Mouse (Mus musculus) ZHBTc4 (cell line): ENCODE data around the gene Xrcc3.

Experiments used
- DNase-seq: peaks from one replicate; pipeline ENCODE4 v3.0.0-alpha.2; 2011; ENCODE audit warnings: low read depth, low spot score

Xrcc3 gene

GRCm38 (mm10) chr12:111814769-111815762, 1.4 kb upstream of the Xrcc3 start:
- DNase-seq, result no peak

GRCm38 (mm10) chr12:111813111-111813765, 435 bp downstream of the Xrcc3 start:
- DNase-seq, result peak; percentile 48

GRCm38 (mm10) chr12:111812611-111813010, 1.1 kb downstream of the Xrcc3 start:
- no peak for DNase-seq

GRCm38 (mm10) chr12:111812075-111812474, 1.6 kb downstream of the Xrcc3 start:
- DNase-seq, result no peak

- peak; percentile 87 for DNase-seq
Observed at GRCm38 (mm10) chr12:111809762-111810161, 3.9 kb downstream of the Xrcc3 start.

GRCm38 (mm10) chr12:111808775-111809174, 4.9 kb downstream of the Xrcc3 start:
- DNase-seq, result no peak

GRCm38 (mm10) chr12:111803538-111803937, 10.1 kb downstream of the Xrcc3 start:
- no peak for DNase-seq

- no peak for DNase-seq
Observed at GRCm38 (mm10) chr12:111800459-111801183, 13.1 kb downstream of the Xrcc3 start.

GRCm38 (mm10) chr12:111798493-111798892, 15.2 kb downstream of the Xrcc3 start:
- no peak for DNase-seq

GRCm38 (mm10) chr12:111797251-111797650, 16.4 kb downstream of the Xrcc3 start:
- DNase-seq, result no peak

GRCm38 (mm10) chr12:111795180-111795895, 18.3 kb downstream of the Xrcc3 start:
- DNase-seq, result peak; percentile 65

GRCm38 (mm10) chr12:111794526-111795179, 19.0 kb downstream of the Xrcc3 start:
- no peak for DNase-seq

GRCm38 (mm10) chr12:111794102-111794501, 19.6 kb downstream of the Xrcc3 start:
- DNase-seq, result no peak

GRCm38 (mm10) chr12:111791474-111792104, 22.1 kb downstream of the Xrcc3 start:
- DNase-seq, result no peak

- DNase-seq, result no peak
Observed at GRCm38 (mm10) chr12:111790631-111791030, 23.0 kb downstream of the Xrcc3 start.

GRCm38 (mm10) chr12:111790090-111790489, 23.6 kb downstream of the Xrcc3 start:
- no peak for DNase-seq

- no peak for DNase-seq
Observed at GRCm38 (mm10) chr12:111787015-111787414, 26.7 kb downstream of the Xrcc3 start.

GRCm38 (mm10) chr12:111785174-111785573, 28.5 kb downstream of the Xrcc3 start:
- no peak for DNase-seq

GRCm38 (mm10) chr12:111779544-111779943, 34.1 kb downstream of the Xrcc3 start:
- DNase-seq, result peak; percentile 62

- DNase-seq, result no peak
Observed at GRCm38 (mm10) chr12:111777919-111778318, 35.8 kb downstream of the Xrcc3 start.
